Mouse (Mus musculus): ENCODE measurements around the gene Rnf151. TPM values are rescaled to one million over a fixed set of nuclear protein-coding genes. Genes with fewer than 3 reads are reported as not detected.

Rnf151 gene
- polyA plus RNA-seq, 1 experiment = 1.8 TPM

- TF ChIP-seq MYOG (IDR thresholded peaks at IDR 0.05; ENCODE audit: control insufficient read depth, extremely low read depth, insufficient read length) (no peak), CTCF (IDR thresholded peaks at IDR 0.05; ENCODE audit: control insufficient read depth, insufficient read depth, insufficient read length) (no peak), MAX (IDR thresholded peaks at IDR 0.05) (no peak), FOSL1 (IDR thresholded peaks at IDR 0.05; ENCODE audit: insufficient read depth, low read length, poor library complexity, severe bottlenecking) (no peak), USF1 (IDR thresholded peaks at IDR 0.05; ENCODE audit: low read depth) (no peak), MYOD1 (IDR thresholded peaks at IDR 0.05; ENCODE audit: control insufficient read depth, insufficient read length, low read depth) (no peak), CEBPB (IDR thresholded peaks at IDR 0.05; ENCODE audit: low read depth) (no peak)
- H3K79me2 ChIP-seq (ENCODE audit: control insufficient read depth, insufficient read depth) = no peaks in the 10 kb centered on the region
- H3K4me3 ChIP-seq (ENCODE audit: insufficient read depth, poor library complexity, severe bottlenecking) = no peak overlapping the region
- no peak overlapping the region for H3ac ChIP-seq (ENCODE audit: control insufficient read depth, insufficient read length, low read depth)
- no peaks in the 10 kb centered on the region for H3K36me3 ChIP-seq (ENCODE audit: control insufficient read depth, insufficient read depth)
- peaks cover 6% of the 10 kb centered on the region for H3K27me3 ChIP-seq (ENCODE audit: control insufficient read depth, insufficient read depth, insufficient read length)
- no peaks in the 10 kb centered on the region for H3K79me3 ChIP-seq (ENCODE audit: low read depth)
Observed at GRCm38 (mm10) chr17:24730787-24731186, 12.9 kb upstream of the Rnf151 start.

GRCm38 (mm10) chr17:24729067-24729466, 11.2 kb upstream of the Rnf151 start:
- Histone ChIP-seq H3K79me3 (ENCODE audit: low read depth) (peaks cover under 1% of the 10 kb centered on the region), H3K27me3 (ENCODE audit: control insufficient read depth, insufficient read depth, insufficient read length) (peaks cover 6% of the 10 kb centered on the region), H3K4me3 (ENCODE audit: insufficient read depth, poor library complexity, severe bottlenecking) (no peak overlapping the region), H3K36me3 (ENCODE audit: control insufficient read depth, insufficient read depth) (no peaks in the 10 kb centered on the region), H3ac (ENCODE audit: control insufficient read depth, insufficient read length, low read depth) (no peak overlapping the region), H3K79me2 (ENCODE audit: control insufficient read depth, insufficient read depth) (peaks cover 1% of the 10 kb centered on the region)
- TF ChIP-seq MAX (IDR thresholded peaks at IDR 0.05) = no peak
- no peak for TF ChIP-seq CTCF (IDR thresholded peaks at IDR 0.05; ENCODE audit: control insufficient read depth, insufficient read depth, insufficient read length)
- no peak for TF ChIP-seq MYOG (IDR thresholded peaks at IDR 0.05; ENCODE audit: control insufficient read depth, extremely low read depth, insufficient read length)
- TF ChIP-seq MYOD1 (IDR thresholded peaks at IDR 0.05; ENCODE audit: control insufficient read depth, insufficient read length, low read depth) = no peak

GRCm38 (mm10) chr17:24728184-24728583, 10.3 kb upstream of the Rnf151 start:
- H3ac ChIP-seq (ENCODE audit: control insufficient read depth, insufficient read length, low read depth) = no peak overlapping the region
- H3K79me3 ChIP-seq (ENCODE audit: low read depth) = peaks cover 4% of the 10 kb centered on the region
- no peak overlapping the region for H3K4me3 ChIP-seq (ENCODE audit: insufficient read depth, poor library complexity, severe bottlenecking)
- TF ChIP-seq USF1 (IDR thresholded peaks at IDR 0.05; ENCODE audit: low read depth) (no peak), FOSL1 (IDR thresholded peaks at IDR 0.05; ENCODE audit: insufficient read depth, low read length, poor library complexity, severe bottlenecking) (no peak), MYOD1 (IDR thresholded peaks at IDR 0.05; ENCODE audit: control insufficient read depth, insufficient read length, low read depth) (no peak), CEBPB (IDR thresholded peaks at IDR 0.05; ENCODE audit: low read depth) (no peak)
- peaks cover 6% of the 10 kb centered on the region for H3K27me3 ChIP-seq (ENCODE audit: control insufficient read depth, insufficient read depth, insufficient read length)
- H3K36me3 ChIP-seq (ENCODE audit: control insufficient read depth, insufficient read depth) = no peaks in the 10 kb centered on the region
- peaks cover 10% of the 10 kb centered on the region for H3K79me2 ChIP-seq (ENCODE audit: control insufficient read depth, insufficient read depth)

GRCm38 (mm10) chr17:24727618-24728017, 9.8 kb upstream of the Rnf151 start, which contains the start of gene Rpl3l:
TSS of gene Rpl3l (plus strand) at chr17:24727820.
- peaks cover 16% of the 10 kb centered on the region for H3K79me2 ChIP-seq (ENCODE audit: control insufficient read depth, insufficient read depth)
- H3K36me3 ChIP-seq (ENCODE audit: control insufficient read depth, insufficient read depth) = peaks cover under 1% of the 10 kb centered on the region
- H3K4me3 ChIP-seq (ENCODE audit: insufficient read depth, poor library complexity, severe bottlenecking) = no peak within 1 kb of the TSS
- H3K79me3 ChIP-seq (ENCODE audit: low read depth) = peaks cover 7% of the 10 kb centered on the region
- peaks cover under 1% of the 10 kb centered on the region for H3K27me3 ChIP-seq (ENCODE audit: control insufficient read depth, insufficient read depth, insufficient read length)
- TF ChIP-seq MAX (IDR thresholded peaks at IDR 0.05) (no peak), FOSL1 (IDR thresholded peaks at IDR 0.05; ENCODE audit: insufficient read depth, low read length, poor library complexity, severe bottlenecking) (no peak), CEBPB (IDR thresholded peaks at IDR 0.05; ENCODE audit: low read depth) (no peak), MYOD1 (IDR thresholded peaks at IDR 0.05; ENCODE audit: control insufficient read depth, insufficient read length, low read depth) (no peak), CTCF (IDR thresholded peaks at IDR 0.05; ENCODE audit: control insufficient read depth, insufficient read depth, insufficient read length) (no peak), USF1 (IDR thresholded peaks at IDR 0.05; ENCODE audit: low read depth) (no peak), MYOG (IDR thresholded peaks at IDR 0.05; ENCODE audit: control insufficient read depth, extremely low read depth, insufficient read length) (no peak)
- H3ac ChIP-seq (ENCODE audit: control insufficient read depth, insufficient read length, low read depth) = no peak within 1 kb of the TSS

GRCm38 (mm10) chr17:24725637-24726390, 8.0 kb upstream of the Rnf151 start:
- H3K36me3 ChIP-seq (ENCODE audit: control insufficient read depth, insufficient read depth) = peaks cover 15% of the 10 kb centered on the region
- no peak overlapping the region for H3ac ChIP-seq (ENCODE audit: control insufficient read depth, insufficient read length, low read depth)
- no peak overlapping the region for H3K4me3 ChIP-seq (ENCODE audit: insufficient read depth, poor library complexity, severe bottlenecking)
- peaks cover 18% of the 10 kb centered on the region for H3K79me3 ChIP-seq (ENCODE audit: low read depth)
- TF ChIP-seq MYOD1 (IDR thresholded peaks at IDR 0.05; ENCODE audit: control insufficient read depth, insufficient read length, low read depth) = no peak
- H3K79me2 ChIP-seq (ENCODE audit: control insufficient read depth, insufficient read depth) = peaks cover 34% of the 10 kb centered on the region
- H3K27me3 ChIP-seq (ENCODE audit: control insufficient read depth, insufficient read depth, insufficient read length) = no peaks in the 10 kb centered on the region

GRCm38 (mm10) chr17:24724184-24724583, 6.3 kb upstream of the Rnf151 start, which contains the start of gene Ndufb10:
TSS of gene Ndufb10 (minus strand) at chr17:24724478.
- peak within 1 kb of the TSS; percentile 75 for H3ac ChIP-seq (ENCODE audit: control insufficient read depth, insufficient read length, low read depth)
- peak; percentile 88 for TF ChIP-seq CTCF (IDR thresholded peaks at IDR 0.05; ENCODE audit: control insufficient read depth, insufficient read depth, insufficient read length)
- TF ChIP-seq MYOG (IDR thresholded peaks at IDR 0.05; ENCODE audit: control insufficient read depth, extremely low read depth, insufficient read length) = no peak
- TF ChIP-seq CEBPB (IDR thresholded peaks at IDR 0.05; ENCODE audit: low read depth) = no peak
- TF ChIP-seq MAX (IDR thresholded peaks at IDR 0.05) = no peak
- no peaks in the 10 kb centered on the region for H3K27me3 ChIP-seq (ENCODE audit: control insufficient read depth, insufficient read depth, insufficient read length)
- peak within 1 kb of the TSS; percentile 81 for H3K4me3 ChIP-seq (ENCODE audit: insufficient read depth, poor library complexity, severe bottlenecking)
- H3K79me3 ChIP-seq (ENCODE audit: low read depth) = peaks cover 22% of the 10 kb centered on the region
- peaks cover 19% of the 10 kb centered on the region for H3K36me3 ChIP-seq (ENCODE audit: control insufficient read depth, insufficient read depth)
- H3K79me2 ChIP-seq (ENCODE audit: control insufficient read depth, insufficient read depth) = peaks cover 50% of the 10 kb centered on the region
